Mouse (Mus musculus) megakaryocyte progenitor cell, adult 5-6 weeks (primary cell): ENCODE data around the gene Sgms1. TPM values are rescaled to one million over a fixed set of nuclear protein-coding genes. Genes with fewer than 3 reads are reported as not detected.

Source experiments
- ATAC-seq: replicated peaks from 2 replicates; pipeline ENCODE4 v1.8.0; 2016; ENCODE audit warnings: mild to moderate bottlenecking, moderate TSS enrichment, inconsistent platforms; ENCODE audit not compliant: poor library complexity
- total RNA-seq, 2 experiments: library from RNA; stranded (forward) in 1 of 2; stranded (reverse) in 1 of 2; fragments of 157-497, 149-512 nt in 1 of 2; fragments of 200-1000 nt in 1 of 2; gene quantifications; 2 replicates each; pipeline versions ENCODE4 v1.2.3 to v1.2.4; 2015 to 2017

Gene Sgms1
- total RNA-seq, 2 experiments from 2014 or later, result 21.5 to 24.8 TPM

- no peak for ATAC-seq
These were observed 165.0 kb downstream of the Sgms1 start for GRCm38 (mm10) chr19:32224318-32225096.

- ATAC-seq, result peak; percentile 54
These were observed 165.8 kb downstream of the Sgms1 start for GRCm38 (mm10) chr19:32223751-32224174.

- peak; percentile 85 for ATAC-seq
These were observed 167.4 kb downstream of the Sgms1 start for GRCm38 (mm10) chr19:32222083-32222482.

GRCm38 (mm10) chr19:32220991-32221390, 168.5 kb downstream of the Sgms1 start:
- ATAC-seq, result no peak

- ATAC-seq, result no peak
These were observed 172.8 kb downstream of the Sgms1 start for GRCm38 (mm10) chr19:32216710-32217109.

GRCm38 (mm10) chr19:32214905-32215806, 174.4 kb downstream of the Sgms1 start:
- ATAC-seq, result peak; percentile 36

GRCm38 (mm10) chr19:32213577-32213976, 175.9 kb downstream of the Sgms1 start:
- ATAC-seq, result no peak

- ATAC-seq, result no peak
These were observed 178.3 kb downstream of the Sgms1 start for GRCm38 (mm10) chr19:32211293-32211585.

- peak; percentile 96 for ATAC-seq
These were observed 178.8 kb downstream of the Sgms1 start for GRCm38 (mm10) chr19:32210450-32211292.

- peak; percentile 26 for ATAC-seq
These were observed 179.4 kb downstream of the Sgms1 start for GRCm38 (mm10) chr19:32210099-32210449.

GRCm38 (mm10) chr19:32202131-32203114, 187.1 kb downstream of the Sgms1 start:
- ATAC-seq, result no peak

- ATAC-seq, result peak; percentile 61
These were observed 189.5 kb downstream of the Sgms1 start for GRCm38 (mm10) chr19:32199861-32200574.

GRCm38 (mm10) chr19:32199133-32199532, 190.4 kb downstream of the Sgms1 start:
- ATAC-seq, result no peak

- ATAC-seq, result no peak
These were observed 190.9 kb downstream of the Sgms1 start for GRCm38 (mm10) chr19:32198494-32199106.

- ATAC-seq, result no peak
These were observed 192.3 kb downstream of the Sgms1 start for GRCm38 (mm10) chr19:32196976-32197819.

GRCm38 (mm10) chr19:32196222-32196621, 193.3 kb downstream of the Sgms1 start:
- ATAC-seq, result peak; percentile 74

- ATAC-seq, result no peak
These were observed 194.7 kb downstream of the Sgms1 start for GRCm38 (mm10) chr19:32194863-32195262.

GRCm38 (mm10) chr19:32194074-32194473, 195.4 kb downstream of the Sgms1 start:
- no peak for ATAC-seq
